ENCODE assay signal across 25 mouse cellular contexts in genomic region chr6:124549023-124549550, GRCm38 (mm10). TPM values are rescaled to one million over a fixed set of nuclear protein-coding genes. Genes with fewer than 3 reads are reported as not detected.
"Had no signal": no experiment of that assay in that cellular context is flagged by ENCODE, and none has a peak within 500 bp of the region (broad histone marks: within the 10 kb centered on the region; RNA-seq: fewer than 3 reads in every experiment).

No protein-coding gene starts in this region.

- H3K4me2 ChIP-seq: limb, embryonic 12.5 days; limb, embryonic 15.5 days; liver, embryonic 11.5 days; lung, embryonic 14.5 days; midbrain, embryonic 11.5 days; neural tube, embryonic 12.5 days; stomach, embryonic 15.5 days had no signal

- H3K36me3 ChIP-seq: limb, embryonic 12.5 days; limb, embryonic 15.5 days; neural tube, embryonic 12.5 days; stomach, embryonic 15.5 days had no signal

- H3K4me3 ChIP-seq: limb, embryonic 12.5 days; limb, embryonic 15.5 days; megakaryocyte, embryonic 14.5 days; neural tube, embryonic 12.5 days; stomach, embryonic 15.5 days had no signal

- H3K9ac ChIP-seq: limb, embryonic 12.5 days; limb, embryonic 15.5 days; liver, embryonic 14.5 days; liver, postnatal 0 days; lung, embryonic 14.5 days; neural tube, embryonic 12.5 days; stomach, embryonic 15.5 days had no signal

- H3K27ac ChIP-seq: kidney, postnatal 0 days; limb, embryonic 12.5 days; limb, embryonic 15.5 days; liver, embryonic 14.5 days; macrophage; neural tube, embryonic 12.5 days; stomach, embryonic 15.5 days had no signal

- DNase-seq: kidney, adult 2 months; kidney, postnatal 36 days; left cerebral cortex, postnatal 4 days; liver, postnatal 0 days; lung, embryonic 14.5 days; midbrain, embryonic 14.5 days; retina, postnatal 1 day; spleen, adult 18-20 months; thymus, adult 2 months; thymus, postnatal 25 days had no signal

- H3K27me3 ChIP-seq: limb, embryonic 12.5 days; limb, embryonic 15.5 days; neural tube, embryonic 12.5 days; stomach, embryonic 15.5 days had no signal

- H3K4me1 ChIP-seq: limb, embryonic 12.5 days; limb, embryonic 15.5 days; megakaryocyte, embryonic 14.5 days; neural tube, embryonic 12.5 days; stomach, embryonic 15.5 days had no signal

- ATAC-seq: inflammation-experienced regulatory T-cells, adult 6 months; liver, postnatal 0 days; lung, postnatal 0 days had no signal

- H3K9me3 ChIP-seq: limb, embryonic 15.5 days had no signal

RNA-seq across cellular contexts. Expression of gene C1s1, which starts 6.9 kb away (rescaled TPM):
- total RNA-seq: neutrophil, adult 5-6 weeks had no signal
- polyA plus RNA-seq: inflammation-experienced regulatory T-cells, adult 6 months; macrophage had no signal

RNA-seq across cellular contexts. Expression of gene C1rb, which starts 21.0 kb away (rescaled TPM):
- total RNA-seq: layer of hippocampus, postnatal 14 days; left cerebral cortex, adult 8-10 months; left cerebral cortex, postnatal 4 days; neutrophil, adult 5-6 weeks had no signal
- polyA plus RNA-seq: inflammation-experienced regulatory T-cells, adult 6 months; kidney, adult 2 months; limb, embryonic 12.5 days; limb, embryonic 15.5 days; liver, embryonic 11.5 days; liver, embryonic 14.5 days; liver, postnatal 0 days; lung, embryonic 14.5 days; macrophage; midbrain, embryonic 11.5 days; midbrain, embryonic 14.5 days; neural tube, embryonic 12.5 days; stomach, embryonic 15.5 days; thymus, adult 2 months had no signal

RNA-seq across cellular contexts. Expression of gene C1ra, which starts 36.9 kb away (rescaled TPM):
- polyA plus RNA-seq: midbrain, embryonic 11.5 days had no signal

RNA-seq across cellular contexts. Expression of gene C1rl, which starts 56.2 kb away (rescaled TPM):
- polyA plus RNA-seq: inflammation-experienced regulatory T-cells, adult 6 months had no signal
